Mouse (Mus musculus) hindbrain, embryonic 16.5 days (tissue): ENCODE measurements around the gene 1700040F15Rik. TPM values are rescaled to one million over a fixed set of nuclear protein-coding genes. Genes with fewer than 3 reads are reported as not detected.
"Not testable (repeated sequence)": the region's sequence is repeated elsewhere in the genome, so short reads cannot be mapped to it uniquely, and the experiment has no call there.

Experiments
- ATAC-seq: fragments of 200-750 bp; cut with Nextera tagmentation; 2 replicates; pipeline ENCODE4 v1.8.0; 2017; ENCODE audit warnings: moderate TSS enrichment, moderate library complexity
- H3K27ac ChIP-seq: fragments of 300-500 bp; sonication (generic); 2 replicates; pipeline ENCODE4 v1.5.1; 2014; ENCODE audit warnings: low read depth, mild to moderate bottlenecking, control low read depth, low read length, moderate library complexity
- H3K27me3 ChIP-seq: fragments of 300-500 bp; sonication (generic); replicated peaks from 2 replicates; pipeline ENCODE4 v1.6.1; 2014; ENCODE audit warnings: low read length; ENCODE audit not compliant: control insufficient read depth, insufficient read depth
- H3K36me3 ChIP-seq: fragments of 300-500 bp; sonication (generic); 2 replicates; pipeline ENCODE4 v1.6.1; 2014; ENCODE audit warnings: mild to moderate bottlenecking, low read length, moderate library complexity, mixed read lengths; ENCODE audit not compliant: control insufficient read depth, insufficient read depth
- H3K4me1 ChIP-seq: fragments of 300-500 bp; sonication (generic); 2 replicates; pipeline ENCODE4 v1.6.1; 2014; ENCODE audit warnings: low read depth, low read length; ENCODE audit not compliant: control insufficient read depth, insufficient read depth
- H3K4me2 ChIP-seq: fragments of 300-500 bp; sonication (generic); 2 replicates; pipeline ENCODE4 v1.6.1; 2014; ENCODE audit warnings: mild to moderate bottlenecking, low read length, control low read depth, moderate library complexity
- H3K4me3 ChIP-seq: fragments of 300-500 bp; sonication (generic); 2 replicates; pipeline ENCODE4 v1.5.1; 2014; ENCODE audit warnings: mild to moderate bottlenecking, low read length, control low read depth, moderate library complexity
- H3K9ac ChIP-seq: fragments of 300-500 bp; sonication (generic); 2 replicates; pipeline ENCODE4 v1.6.1; 2014; ENCODE audit warnings: low read depth, mild to moderate bottlenecking, control low read depth, low read length, moderate library complexity
- H3K9me3 ChIP-seq: fragments of 300-500 bp; sonication (generic); 2 replicates; pipeline ENCODE4 v1.6.1; 2014; ENCODE audit warnings: mild to moderate bottlenecking, low read length, moderate library complexity; ENCODE audit not compliant: control insufficient read depth
- WGBS: fragments of 180-500 bp; shearing (Covaris S2); extraction: QIAGEN DNeasy Blood & Tissue Kit; methylation state at CpG from one replicate; pipeline ENCODE4 v1.1.7; 2014; 5-methylcytosine and 5-hydroxymethylcytosine counted together
- polyA plus RNA-seq: library from polyadenylated mRNA; unstranded; fragments of >200 nt; fragmentation: Nextera tagmentation; extraction: Ambion mirVana; gene quantifications from 2 replicates; pipeline ENCODE4 v1.2.1, GENCODE M21; 2015

The 1700040F15Rik gene
- not detected in 2 replicates for polyA plus RNA-seq

GRCm38 (mm10) chrY:61101947-61102346 is at the start of gene 1700040F15Rik:
Gene 1700040F15Rik (plus strand): TSS chrY:61102247.
- H3K4me2 ChIP-seq, H3K9ac ChIP-seq, ATAC-seq, H3K4me3 ChIP-seq, H3K9me3 ChIP-seq, H3K27ac ChIP-seq, H3K4me1 ChIP-seq, H3K27me3 ChIP-seq, H3K36me3 ChIP-seq: not testable (repeated sequence)
- no CpG with 5 or more reads among the region's 8 CpGs for WGBS
